Mouse (Mus musculus): ENCODE results near the gene Kat2a. TPM values are rescaled to one million over a fixed set of nuclear protein-coding genes. Genes with fewer than 3 reads are reported as not detected.

Gene Kat2a
- total and polyA plus RNA-seq, 3 experiments: 59.6 to 143 (median 63.7) TPM

- H3K9ac ChIP-seq (ENCODE audit: control insufficient read depth, low read depth, low read length, poor library complexity, severe bottlenecking): 0 out of 2 replicates have a peak within 1 kb of the TSS, but pooled peaks have one; percentile 12
- TF ChIP-seq MYC (IDR thresholded peaks at IDR 0.05; ENCODE audit: low read depth, low read length) (no peak), E2F4 (IDR thresholded peaks at IDR 0.05; ENCODE audit: borderline replicate concordance, low read depth, low read length) (no peak), SMC3 (IDR thresholded peaks at IDR 0.05; ENCODE audit: low read depth, low read length) (peak; percentile 22; the same call in 1 of the 2 replicates), TAL1 (IDR thresholded peaks at IDR 0.05; ENCODE audit: low read length) (no peak), CTCF (IDR thresholded peaks at IDR 0.05 in 2 of 3, conservative IDR thresholded peaks at IDR 0.05 in 1 of 3; ENCODE audit: control insufficient read depth in 1 of 3, insufficient read depth in 1 of 3, low read depth in 2 of 3, low read length in 3 of 3, poor library complexity in 1 of 3, severe bottlenecking in 1 of 3) (peak in 2 of 3 experiments; percentile 33 to 47; a peak in 4 of 6 replicates), USF2 (IDR thresholded peaks at IDR 0.05; ENCODE audit: borderline replicate concordance in 1 of 2, insufficient read depth in 1 of 2, low read depth in 1 of 2, low read length in 2 of 2) (no peak)
Measured at GRCm38 (mm10) chr11:100759611-100760233, 47.5 kb upstream of the Kat2a start, which contains the start of gene Kcnh4. Gene Kcnh4, minus strand, starts transcription at chr11:100759942.

GRCm38 (mm10) chr11:100758707-100759610 is 46.7 kb upstream of the Kat2a start:
- Histone ChIP-seq H3K4me1 (ENCODE audit: control insufficient read depth in 1 of 2, insufficient read depth in 2 of 2, low read length in 2 of 2) (no peaks in the 10 kb centered on the region), H3K27ac (ENCODE audit: control insufficient read depth, low read depth, low read length) (no peak overlapping the region), H3K9ac (ENCODE audit: control insufficient read depth, low read depth, low read length, poor library complexity, severe bottlenecking) (no peak overlapping the region), H3K36me3 (ENCODE audit: control insufficient read depth in 1 of 2, insufficient read depth in 2 of 2, low read length in 2 of 2) (no peaks in the 10 kb centered on the region), H3K27me3 (ENCODE audit: control insufficient read depth in 1 of 2, insufficient read depth in 2 of 2, low read length in 2 of 2) (peaks cover 3 to 4% of the 10 kb centered on the region in 2 experiments; a peak in 2 of 4 replicates), H3K4me3 (ENCODE audit: control insufficient read depth in 1 of 2, insufficient read depth in 1 of 2, low read depth in 2 of 2, low read length in 2 of 2) (peak overlapping the region in 1 of 2 experiments; percentile 43; a peak in 2 of 4 replicates), H3K79me2 (ENCODE audit: control insufficient read depth, insufficient read depth, low read length, poor library complexity) (no peaks in the 10 kb centered on the region), H3K9me3 (replicated peaks; ENCODE audit: insufficient read depth, low read length) (no peaks in the 10 kb centered on the region)
- peak; percentile 58 for DNase-seq (ENCODE audit: low read depth, low spot score)
- TF ChIP-seq RAD21 (IDR thresholded peaks at IDR 0.05; ENCODE audit: low read depth, low read length) (no peak), POLR2AphosphoS2 (IDR thresholded peaks at IDR 0.05; ENCODE audit: low read length) (no peak), E2F4 (IDR thresholded peaks at IDR 0.05; ENCODE audit: borderline replicate concordance, low read depth, low read length) (no peak), ZNF384 (IDR thresholded peaks at IDR 0.05; ENCODE audit: low read depth, low read length) (no peak), CHD2 (IDR thresholded peaks at IDR 0.05; ENCODE audit: low read length) (no peak), MAX (IDR thresholded peaks at IDR 0.05; ENCODE audit: low read length) (no peak), ETS1 (IDR thresholded peaks at IDR 0.05; ENCODE audit: low read depth, low read length) (no peak), BHLHE40 (IDR thresholded peaks at IDR 0.05; ENCODE audit: borderline replicate concordance, low read depth, low read length) (no peak), MAFK (IDR thresholded peaks at IDR 0.05; ENCODE audit: borderline replicate concordance, low read depth, low read length) (no peak), MXI1 (IDR thresholded peaks at IDR 0.05; ENCODE audit: low read depth, low read length) (no peak; the same call in 1 of the 2 replicates), NELFE (IDR thresholded peaks at IDR 0.05; ENCODE audit: low read depth, low read length) (no peak), POLR2AphosphoS5 (IDR thresholded peaks at IDR 0.05; ENCODE audit: borderline replicate concordance, low read depth, low read length) (no peak), MYC (IDR thresholded peaks at IDR 0.05; ENCODE audit: low read depth, low read length) (no peak), MAZ (IDR thresholded peaks at IDR 0.05; ENCODE audit: low read depth, low read length) (no peak), KAT2A (conservative IDR thresholded peaks at IDR 0.05; ENCODE audit: low read depth, low read length) (no peak)

More at GRCm38 (mm10) chr11:100759611-100760233, 47.5 kb upstream of the Kat2a start, which contains the start of gene Kcnh4:
- Histone ChIP-seq H3K9me3 (replicated peaks; ENCODE audit: insufficient read depth, low read length) (no peaks in the 10 kb centered on the region), H3K27me3 (ENCODE audit: control insufficient read depth in 1 of 2, insufficient read depth in 2 of 2, low read length in 2 of 2) (peaks cover 3 to 4% of the 10 kb centered on the region in 2 experiments; a peak in 2 of 4 replicates), H3K4me1 (ENCODE audit: control insufficient read depth in 1 of 2, insufficient read depth in 2 of 2, low read length in 2 of 2) (no peaks in the 10 kb centered on the region), H3K4me3 (ENCODE audit: control insufficient read depth in 1 of 2, insufficient read depth in 1 of 2, low read depth in 2 of 2, low read length in 2 of 2) (peak within 1 kb of the TSS; percentile 43 to 53; a peak in 3 of 4 replicates), H3K79me2 (ENCODE audit: control insufficient read depth, insufficient read depth, low read length, poor library complexity) (no peaks in the 10 kb centered on the region), H3K36me3 (ENCODE audit: control insufficient read depth in 1 of 2, insufficient read depth in 2 of 2, low read length in 2 of 2) (no peaks in the 10 kb centered on the region), H3K27ac (ENCODE audit: control insufficient read depth, low read depth, low read length) (no peak within 1 kb of the TSS)
- peak; percentile 71 for DNase-seq (ENCODE audit: low read depth, low spot score)

Measured in MEL (cell line).